Mouse (Mus musculus) intestine, embryonic 16.5 days (tissue): Measurements from ENCODE around the gene Suclg2. TPM values are rescaled to one million over a fixed set of nuclear protein-coding genes. Genes with fewer than 3 reads are reported as not detected.
A peak's percentile ranks its signal among the peaks of the same experiment; 100 is the strongest.

Source experiments
- ATAC-seq: fragments of 200-750 bp; cut with Nextera tagmentation; 2 replicates; pipeline ENCODE4 v1.8.0; 2017; ENCODE audit warnings: moderate TSS enrichment, moderate library complexity
- H3K27ac ChIP-seq: fragments of 300-500 bp; sonication (generic); 2 replicates; pipeline ENCODE4 v1.5.1; 2014; ENCODE audit warnings: mild to moderate bottlenecking, low read length
- H3K27me3 ChIP-seq: fragments of 300-500 bp; sonication (generic); replicated peaks from 2 replicates; pipeline ENCODE4 v1.6.1; 2014; ENCODE audit warnings: low read length, control low read depth, mixed read lengths; ENCODE audit not compliant: control insufficient read depth, insufficient read depth
- H3K36me3 ChIP-seq: fragments of 300-500 bp; sonication (generic); 2 replicates; pipeline ENCODE4 v1.6.1; 2014; ENCODE audit warnings: low read length, control low read depth; ENCODE audit not compliant: control insufficient read depth, insufficient read depth
- H3K4me1 ChIP-seq: fragments of 300-500 bp; sonication (generic); 2 replicates; pipeline ENCODE4 v1.6.1; 2014; ENCODE audit warnings: low read length, control low read depth, mixed read lengths; ENCODE audit not compliant: control insufficient read depth, insufficient read depth
- H3K4me2 ChIP-seq: fragments of 300-500 bp; sonication (generic); 2 replicates; pipeline ENCODE4 v1.6.1; 2014; ENCODE audit warnings: low read depth, low read length, control low read depth
- H3K4me3 ChIP-seq: fragments of 300-500 bp; sonication (generic); 2 replicates; pipeline ENCODE4 v1.5.1; 2014; ENCODE audit warnings: mild to moderate bottlenecking, low read length
- H3K9ac ChIP-seq: fragments of 300-500 bp; sonication (generic); 2 replicates; pipeline ENCODE4 v1.6.1; 2014; ENCODE audit warnings: low read depth, low read length
- H3K9me3 ChIP-seq: fragments of 300-500 bp; sonication (generic); 2 replicates; pipeline ENCODE4 v1.6.1; 2016; ENCODE audit warnings: low read length, control low read depth; ENCODE audit not compliant: control insufficient read depth
- WGBS: fragments of 180-500 bp; shearing (Covaris S2); extraction: QIAGEN DNeasy Blood & Tissue Kit; methylation state at CpG from one replicate; pipeline ENCODE4 v1.1.7; 2014; 5-methylcytosine and 5-hydroxymethylcytosine counted together
- polyA plus RNA-seq: library from polyadenylated mRNA; unstranded; fragments of >200 nt; fragmentation: Nextera tagmentation; extraction: Ambion mirVana; gene quantifications from 2 replicates; pipeline ENCODE4 v1.2.1, GENCODE M21; 2015

Suclg2 gene
- polyA plus RNA-seq, 1 experiment from 2014 or later = 130 TPM

GRCm38 (mm10) chr6:95651391-95651876 lies 67.2 kb downstream of the Suclg2 start:
- no peak overlapping the region for H3K4me2 ChIP-seq
- no peak overlapping the region for H3K27ac ChIP-seq
- 0 out of 2 replicates have a peak, but pooled peaks cover 2% of the 10 kb centered on the region for H3K9me3 ChIP-seq
- no peaks in the 10 kb centered on the region for H3K27me3 ChIP-seq
- no peak overlapping the region for H3K4me3 ChIP-seq
- no peak overlapping the region for H3K9ac ChIP-seq
- H3K36me3 ChIP-seq = no peaks in the 10 kb centered on the region
- WGBS = 49% methylated on average over 6 of the region's 6 CpGs
- ATAC-seq = no peak
- H3K4me1 ChIP-seq = no peaks in the 10 kb centered on the region

- Histone ChIP-seq H3K9me3 (0 out of 2 replicates have a peak, but pooled peaks cover 2% of the 10 kb centered on the region), H3K4me1 (no peaks in the 10 kb centered on the region), H3K36me3 (no peaks in the 10 kb centered on the region), H3K9ac (no peak overlapping the region), H3K4me3 (no peak overlapping the region), H3K4me2 (no peak overlapping the region), H3K27ac (no peak overlapping the region), H3K27me3 (no peaks in the 10 kb centered on the region)
- 57% methylated on average over 13 of the region's 13 CpGs for WGBS
- ATAC-seq = no peak
These were observed 68.4 kb downstream of the Suclg2 start for GRCm38 (mm10) chr6:95650082-95650722.

GRCm38 (mm10) chr6:95649123-95649663 lies 69.4 kb downstream of the Suclg2 start:
- Histone ChIP-seq H3K4me3 (no peak overlapping the region), H3K9me3 (0 out of 2 replicates have a peak, but pooled peaks cover 2% of the 10 kb centered on the region), H3K27ac (no peak overlapping the region), H3K27me3 (no peaks in the 10 kb centered on the region), H3K4me1 (no peaks in the 10 kb centered on the region), H3K36me3 (no peaks in the 10 kb centered on the region), H3K9ac (no peak overlapping the region), H3K4me2 (no peak overlapping the region)
- WGBS = 74% methylated on average over 10 of the region's 10 CpGs
- no peak for ATAC-seq

GRCm38 (mm10) chr6:95637416-95637815 lies 81.2 kb downstream of the Suclg2 start:
- H3K4me1 ChIP-seq = 0 out of 2 replicates have a peak, but pooled peaks cover 3% of the 10 kb centered on the region
- no peak overlapping the region for H3K4me3 ChIP-seq
- no peak for ATAC-seq
- no peaks in the 10 kb centered on the region for H3K36me3 ChIP-seq
- H3K9ac ChIP-seq = no peak overlapping the region
- no peak overlapping the region for H3K4me2 ChIP-seq
- H3K9me3 ChIP-seq = no peaks in the 10 kb centered on the region
- no peak overlapping the region for H3K27ac ChIP-seq
- 88% methylated on average over 2 of the region's 2 CpGs for WGBS
- H3K27me3 ChIP-seq = no peaks in the 10 kb centered on the region

- Histone ChIP-seq H3K4me3 (no peak overlapping the region), H3K9me3 (no peaks in the 10 kb centered on the region), H3K4me2 (no peak overlapping the region), H3K36me3 (no peaks in the 10 kb centered on the region), H3K27ac (no peak overlapping the region), H3K27me3 (no peaks in the 10 kb centered on the region), H3K4me1 (0 out of 2 replicates have a peak, but pooled peaks cover 3% of the 10 kb centered on the region), H3K9ac (no peak overlapping the region)
- 40% methylated on average over 2 of the region's 2 CpGs for WGBS
- no peak for ATAC-seq
These were observed 83.2 kb downstream of the Suclg2 start for GRCm38 (mm10) chr6:95635411-95635810.

GRCm38 (mm10) chr6:95629071-95629470 lies 89.5 kb downstream of the Suclg2 start:
- Histone ChIP-seq H3K4me3 (no peak overlapping the region), H3K36me3 (no peaks in the 10 kb centered on the region), H3K4me1 (no peaks in the 10 kb centered on the region), H3K9ac (no peak overlapping the region), H3K27ac (no peak overlapping the region), H3K27me3 (no peaks in the 10 kb centered on the region), H3K9me3 (no peaks in the 10 kb centered on the region), H3K4me2 (no peak overlapping the region)
- WGBS = 90% methylated on average over 7 of the region's 7 CpGs
- no peak for ATAC-seq

GRCm38 (mm10) chr6:95621821-95622220 lies 96.8 kb downstream of the Suclg2 start:
- no peak overlapping the region for H3K27ac ChIP-seq
- ATAC-seq = peak; percentile 46
- H3K27me3 ChIP-seq = no peaks in the 10 kb centered on the region
- no peaks in the 10 kb centered on the region for H3K4me1 ChIP-seq
- no peaks in the 10 kb centered on the region for H3K36me3 ChIP-seq
- H3K4me3 ChIP-seq = no peak overlapping the region
- H3K9me3 ChIP-seq = no peaks in the 10 kb centered on the region
- H3K9ac ChIP-seq = no peak overlapping the region
- no peak overlapping the region for H3K4me2 ChIP-seq
- 68% methylated on average over 2 of the region's 2 CpGs for WGBS

- ATAC-seq = no peak
- WGBS = 86% methylated on average over 4 of the region's 4 CpGs
These were observed 97.8 kb downstream of the Suclg2 start for GRCm38 (mm10) chr6:95620804-95621203.

GRCm38 (mm10) chr6:95619817-95620216 lies 98.8 kb downstream of the Suclg2 start:
- ATAC-seq = no peak
- no peaks in the 10 kb centered on the region for H3K9me3 ChIP-seq

More at GRCm38 (mm10) chr6:95620804-95621203, 97.8 kb downstream of the Suclg2 start:
- H3K27ac ChIP-seq = no peak overlapping the region
- no peak overlapping the region for H3K4me3 ChIP-seq
- H3K4me1 ChIP-seq = no peaks in the 10 kb centered on the region
- H3K27me3 ChIP-seq = no peaks in the 10 kb centered on the region
- no peaks in the 10 kb centered on the region for H3K36me3 ChIP-seq
- no peak overlapping the region for H3K9ac ChIP-seq
- H3K4me2 ChIP-seq = no peak overlapping the region
- no peaks in the 10 kb centered on the region for H3K9me3 ChIP-seq

More at GRCm38 (mm10) chr6:95619817-95620216, 98.8 kb downstream of the Suclg2 start:
- no peaks in the 10 kb centered on the region for H3K36me3 ChIP-seq
- no peaks in the 10 kb centered on the region for H3K4me1 ChIP-seq
- no peak overlapping the region for H3K4me2 ChIP-seq
- H3K27ac ChIP-seq = no peak overlapping the region
- H3K4me3 ChIP-seq = no peak overlapping the region
- no peaks in the 10 kb centered on the region for H3K27me3 ChIP-seq
- no peak overlapping the region for H3K9ac ChIP-seq
